Mouse (Mus musculus): ENCODE data around the gene Slc3a2. TPM values are rescaled to one million over a fixed set of nuclear protein-coding genes. Genes with fewer than 3 reads are reported as not detected.
A peak's percentile ranks its signal among the peaks of the same experiment; 100 is the strongest.

The Slc3a2 gene
- polyA plus RNA-seq (2014; fragmentation: Nextera tagmentation; extraction: Ambion mirVana), result 82.6 and 87.8 TPM in 2 replicates

- Histone ChIP-seq H3K4me1 (ENCODE audit: control insufficient read depth, insufficient read depth, low read length) (peaks cover 15% of the 10 kb centered on the region), H3K9me3 (replicated peaks; ENCODE audit: control insufficient read depth, low read length) (no peaks in the 10 kb centered on the region), H3K4me3 (ENCODE audit: low read depth, low read length) (peak within 1 kb of the TSS; percentile 80), H3K36me3 (ENCODE audit: control insufficient read depth, insufficient read depth, low read length) (peaks cover 20% of the 10 kb centered on the region), H3K9ac (ENCODE audit: low read depth, low read length) (peak within 1 kb of the TSS; percentile 95), H3K27ac (ENCODE audit: low read depth, low read length) (peak within 1 kb of the TSS; percentile 96), H3K4me2 (peak within 1 kb of the TSS; percentile 92), H3K27me3 (ENCODE audit: control insufficient read depth, insufficient read depth, low read length) (no peaks in the 10 kb centered on the region)
- under 1% methylated on average over 50 of the region's 50 CpGs for whole genome bisulfite sequencing (ENCODE audit: insufficient replicate concordance)
- ATAC-seq (replicated peaks; ENCODE audit: insufficient number of reproducible peaks, low FRiP score, low TSS enrichment), result peak; percentile 93
These were observed at the start of gene Slc3a2 for GRCm38 (mm10) chr19:8722907-8723573. TSS of gene Slc3a2 (minus strand) at chr19:8723369.

- peak within 1 kb of the TSS; percentile 82 for H3K4me2 ChIP-seq
- peaks cover 35% of the 10 kb centered on the region for H3K36me3 ChIP-seq (ENCODE audit: control insufficient read depth, insufficient read depth, low read length)
- peak within 1 kb of the TSS; percentile 87 for H3K4me3 ChIP-seq (ENCODE audit: low read depth, low read length)
- H3K9me3 ChIP-seq (replicated peaks; ENCODE audit: control insufficient read depth, low read length), result no peaks in the 10 kb centered on the region
- peak; percentile 28; the same call in 1 of the 2 replicates for ATAC-seq (replicated peaks; ENCODE audit: insufficient number of reproducible peaks, low FRiP score, low TSS enrichment)
- peak within 1 kb of the TSS; percentile 89 for H3K27ac ChIP-seq (ENCODE audit: low read depth, low read length)
- H3K27me3 ChIP-seq (ENCODE audit: control insufficient read depth, insufficient read depth, low read length), result no peaks in the 10 kb centered on the region
- WGBS (ENCODE audit: insufficient replicate concordance), result 19% methylated on average over 29 of the region's 29 CpGs
- peaks cover 17% of the 10 kb centered on the region for H3K4me1 ChIP-seq (ENCODE audit: control insufficient read depth, insufficient read depth, low read length)
- H3K9ac ChIP-seq (ENCODE audit: low read depth, low read length), result peak within 1 kb of the TSS; percentile 98
These were observed 47.5 kb upstream of the Slc3a2 start, which contains the start of gene Tmem223 for GRCm38 (mm10) chr19:8770567-8771270. TSS of gene Tmem223 (plus strand) at chr19:8770996.

- Histone ChIP-seq H3K9ac (ENCODE audit: low read depth, low read length) (no peak overlapping the region), H3K27ac (ENCODE audit: low read depth, low read length) (no peak overlapping the region), H3K4me2 (no peak overlapping the region), H3K36me3 (ENCODE audit: control insufficient read depth, insufficient read depth, low read length) (peaks cover 57% of the 10 kb centered on the region), H3K27me3 (ENCODE audit: control insufficient read depth, insufficient read depth, low read length) (no peaks in the 10 kb centered on the region), H3K9me3 (replicated peaks; ENCODE audit: control insufficient read depth, low read length) (no peaks in the 10 kb centered on the region), H3K4me3 (ENCODE audit: low read depth, low read length) (no peak overlapping the region), H3K4me1 (ENCODE audit: control insufficient read depth, insufficient read depth, low read length) (no peaks in the 10 kb centered on the region; the same call in 1 of the 2 replicates)
- ATAC-seq (replicated peaks; ENCODE audit: insufficient number of reproducible peaks, low FRiP score, low TSS enrichment), result no peak
- 95% methylated on average over 9 of the region's 9 CpGs for WGBS (ENCODE audit: insufficient replicate concordance)
These were observed 42.4 kb upstream of the Slc3a2 start for GRCm38 (mm10) chr19:8765562-8765961.

- Histone ChIP-seq H3K27me3 (ENCODE audit: control insufficient read depth, insufficient read depth, low read length) (no peaks in the 10 kb centered on the region), H3K36me3 (ENCODE audit: control insufficient read depth, insufficient read depth, low read length) (peaks cover 51% of the 10 kb centered on the region), H3K4me1 (ENCODE audit: control insufficient read depth, insufficient read depth, low read length) (peaks cover 5% of the 10 kb centered on the region; the same call in 1 of the 2 replicates), H3K4me3 (ENCODE audit: low read depth, low read length) (no peak overlapping the region), H3K27ac (ENCODE audit: low read depth, low read length) (no peak overlapping the region), H3K4me2 (no peak overlapping the region), H3K9me3 (replicated peaks; ENCODE audit: control insufficient read depth, low read length) (no peaks in the 10 kb centered on the region), H3K9ac (ENCODE audit: low read depth, low read length) (no peak overlapping the region)
- no peak for ATAC-seq (replicated peaks; ENCODE audit: insufficient number of reproducible peaks, low FRiP score, low TSS enrichment)
- 87% methylated on average over 4 of the region's 4 CpGs for WGBS (ENCODE audit: insufficient replicate concordance)
These were observed 40.1 kb upstream of the Slc3a2 start for GRCm38 (mm10) chr19:8763276-8763675.

- WGBS (ENCODE audit: insufficient replicate concordance), result 87% methylated on average over 2 of the region's 2 CpGs
- H3K4me1 ChIP-seq (ENCODE audit: control insufficient read depth, insufficient read depth, low read length), result peaks cover 12% of the 10 kb centered on the region; the same call in 1 of the 2 replicates
- no peak overlapping the region for H3K9ac ChIP-seq (ENCODE audit: low read depth, low read length)
- no peaks in the 10 kb centered on the region for H3K9me3 ChIP-seq (replicated peaks; ENCODE audit: control insufficient read depth, low read length)
- no peak overlapping the region for H3K27ac ChIP-seq (ENCODE audit: low read depth, low read length)
- H3K36me3 ChIP-seq (ENCODE audit: control insufficient read depth, insufficient read depth, low read length), result peaks cover 28% of the 10 kb centered on the region
- H3K27me3 ChIP-seq (ENCODE audit: control insufficient read depth, insufficient read depth, low read length), result no peaks in the 10 kb centered on the region
- H3K4me3 ChIP-seq (ENCODE audit: low read depth, low read length), result no peak overlapping the region
- H3K4me2 ChIP-seq, result no peak overlapping the region
- ATAC-seq (replicated peaks; ENCODE audit: insufficient number of reproducible peaks, low FRiP score, low TSS enrichment), result no peak
These were observed 37.6 kb upstream of the Slc3a2 start for GRCm38 (mm10) chr19:8760757-8761156.

GRCm38 (mm10) chr19:8758899-8759298 is 35.7 kb upstream of the Slc3a2 start:
- WGBS (ENCODE audit: insufficient replicate concordance), result 64% methylated on average over 2 of the region's 2 CpGs
- H3K27ac ChIP-seq (ENCODE audit: low read depth, low read length), result no peak overlapping the region
- no peak for ATAC-seq (replicated peaks; ENCODE audit: insufficient number of reproducible peaks, low FRiP score, low TSS enrichment)
- no peak overlapping the region for H3K9ac ChIP-seq (ENCODE audit: low read depth, low read length)
- no peaks in the 10 kb centered on the region for H3K9me3 ChIP-seq (replicated peaks; ENCODE audit: control insufficient read depth, low read length)
- H3K4me2 ChIP-seq, result peak overlapping the region; percentile 86; the same call in 1 of the 2 replicates
- peaks cover 17% of the 10 kb centered on the region for H3K36me3 ChIP-seq (ENCODE audit: control insufficient read depth, insufficient read depth, low read length)
- no peaks in the 10 kb centered on the region for H3K27me3 ChIP-seq (ENCODE audit: control insufficient read depth, insufficient read depth, low read length)
- peaks cover 15% of the 10 kb centered on the region; the same call in 1 of the 2 replicates for H3K4me1 ChIP-seq (ENCODE audit: control insufficient read depth, insufficient read depth, low read length)
- no peak overlapping the region for H3K4me3 ChIP-seq (ENCODE audit: low read depth, low read length)

GRCm38 (mm10) chr19:8757471-8757998 is 34.4 kb upstream of the Slc3a2 start:
- Histone ChIP-seq H3K36me3 (ENCODE audit: control insufficient read depth, insufficient read depth, low read length) (peaks cover 13% of the 10 kb centered on the region), H3K4me3 (ENCODE audit: low read depth, low read length) (peak overlapping the region; percentile 91), H3K27ac (ENCODE audit: low read depth, low read length) (peak overlapping the region; percentile 88), H3K27me3 (ENCODE audit: control insufficient read depth, insufficient read depth, low read length) (no peaks in the 10 kb centered on the region), H3K4me1 (ENCODE audit: control insufficient read depth, insufficient read depth, low read length) (peaks cover 15% of the 10 kb centered on the region; the same call in 1 of the 2 replicates), H3K9me3 (replicated peaks; ENCODE audit: control insufficient read depth, low read length) (no peaks in the 10 kb centered on the region), H3K4me2 (peak overlapping the region; percentile 86), H3K9ac (ENCODE audit: low read depth, low read length) (peak overlapping the region; percentile 98)
- WGBS (ENCODE audit: insufficient replicate concordance), result 6% methylated on average over 14 of the region's 14 CpGs
- no peak for ATAC-seq (replicated peaks; ENCODE audit: insufficient number of reproducible peaks, low FRiP score, low TSS enrichment)

GRCm38 (mm10) chr19:8756635-8757387 is 33.6 kb upstream of the Slc3a2 start, which contains the start of gene Nxf1:
TSS of gene Nxf1 (plus strand) at chr19:8757073.
- Histone ChIP-seq H3K4me2 (peak within 1 kb of the TSS; percentile 86), H3K36me3 (ENCODE audit: control insufficient read depth, insufficient read depth, low read length) (peaks cover 11% of the 10 kb centered on the region), H3K9me3 (replicated peaks; ENCODE audit: control insufficient read depth, low read length) (no peaks in the 10 kb centered on the region), H3K27me3 (ENCODE audit: control insufficient read depth, insufficient read depth, low read length) (no peaks in the 10 kb centered on the region), H3K27ac (ENCODE audit: low read depth, low read length) (peak within 1 kb of the TSS; percentile 88), H3K9ac (ENCODE audit: low read depth, low read length) (peak within 1 kb of the TSS; percentile 98), H3K4me3 (ENCODE audit: low read depth, low read length) (peak within 1 kb of the TSS; percentile 91), H3K4me1 (ENCODE audit: control insufficient read depth, insufficient read depth, low read length) (peaks cover 15% of the 10 kb centered on the region; the same call in 1 of the 2 replicates)
- under 1% methylated on average over 69 of the region's 75 CpGs for WGBS (ENCODE audit: insufficient replicate concordance)
- ATAC-seq (replicated peaks; ENCODE audit: insufficient number of reproducible peaks, low FRiP score, low TSS enrichment), result peak; percentile 91

Measured in heart, embryonic 11.5 days (tissue).